Mouse (Mus musculus) limb, embryonic 14.5 days (tissue): ENCODE measurements around the gene Nomo1. TPM values are rescaled to one million over a fixed set of nuclear protein-coding genes. Genes with fewer than 3 reads are reported as not detected.
A peak's percentile ranks its signal among the peaks of the same experiment; 100 is the strongest.

Experiments
- ATAC-seq: fragments of 200-750 bp; cut with Nextera tagmentation; 2 replicates; pipeline ENCODE4 v1.8.0; 2017; ENCODE audit warnings: low read depth, moderate number of reproducible peaks, moderate TSS enrichment; ENCODE audit not compliant: low FRiP score
- DNase-seq: peaks from one replicate; pipeline ENCODE4 v3.0.0-alpha.2; 2015; ENCODE audit warnings: low spot score
- H3K27ac ChIP-seq: fragments of 300-500 bp; sonication (generic); replicated peaks from 2 replicates; pipeline ENCODE4 v1.5.1; 2014; ENCODE audit warnings: low read depth, mild to moderate bottlenecking, low read length, moderate library complexity, mixed read lengths
- H3K27me3 ChIP-seq: fragments of 300-500 bp; sonication (generic); 2 replicates; pipeline ENCODE4 v1.6.1; 2014; ENCODE audit warnings: low read length, mixed read lengths; ENCODE audit not compliant: control insufficient read depth, insufficient read depth
- H3K36me3 ChIP-seq: fragments of 300-500 bp; sonication (generic); 2 replicates; pipeline ENCODE4 v1.6.1; 2014; ENCODE audit warnings: mild to moderate bottlenecking, low read length, moderate library complexity, mixed read lengths; ENCODE audit not compliant: control insufficient read depth, insufficient read depth
- H3K4me1 ChIP-seq: fragments of 300-500 bp; sonication (generic); 2 replicates; pipeline ENCODE4 v1.6.1; 2014; ENCODE audit warnings: antibody characterized with exemption, low read length, mixed read lengths; ENCODE audit not compliant: control insufficient read depth, insufficient read depth
- H3K4me2 ChIP-seq: fragments of 300-500 bp; sonication (generic); replicated peaks from 2 replicates; pipeline ENCODE4 v1.6.1; 2014; ENCODE audit warnings: low read depth, mild to moderate bottlenecking, low read length, moderate library complexity; ENCODE audit not compliant: severe bottlenecking
- H3K4me3 ChIP-seq: fragments of 300-500 bp; sonication (generic); replicated peaks from 2 replicates; pipeline ENCODE4 v1.5.1; 2014; ENCODE audit warnings: low read length
- H3K9ac ChIP-seq: fragments of 300-500 bp; sonication (generic); 2 replicates; pipeline ENCODE4 v1.6.1; 2014; ENCODE audit warnings: mild to moderate bottlenecking, low read depth, low read length, moderate library complexity; ENCODE audit not compliant: severe bottlenecking
- H3K9me3 ChIP-seq: fragments of 300-500 bp; sonication (generic); 2 replicates; pipeline ENCODE4 v1.6.1; 2016; ENCODE audit warnings: low read length; ENCODE audit not compliant: control insufficient read depth
- POLR2A ChIP-seq: fragments of 200-500 bp; IDR thresholded peaks from 2 replicates; pipeline ENCODE4 v1.8.0; 2012; ENCODE audit warnings: inconsistent platforms, mild to moderate bottlenecking, moderate library complexity, borderline replicate concordance; ENCODE audit not compliant: insufficient read depth, insufficient read length; ENCODE audit errors: extremely low read depth
- WGBS: fragments of 180-500 bp; shearing (Covaris S2); extraction: QIAGEN DNeasy Blood & Tissue Kit; methylation state at CpG from one replicate; pipeline ENCODE4 v1.1.7; 2014; 5-methylcytosine and 5-hydroxymethylcytosine counted together
- polyA plus RNA-seq, 2 experiments: library from polyadenylated mRNA; depleted of rRNA in 1 of 2; stranded (reverse) in 1 of 2; unstranded in 1 of 2; fragments of >200 nt; fragmentation: Nextera tagmentation in 1 of 2; extraction: Ambion mirVana in 1 of 2; gene quantifications; 2 replicates each; pipeline versions ENCODE4 v1.2.1 to v1.2.3; 2012 to 2014

Nomo1 gene
- polyA plus RNA-seq, 2 experiments, result 21.2 to 39.5 TPM

DNA sequence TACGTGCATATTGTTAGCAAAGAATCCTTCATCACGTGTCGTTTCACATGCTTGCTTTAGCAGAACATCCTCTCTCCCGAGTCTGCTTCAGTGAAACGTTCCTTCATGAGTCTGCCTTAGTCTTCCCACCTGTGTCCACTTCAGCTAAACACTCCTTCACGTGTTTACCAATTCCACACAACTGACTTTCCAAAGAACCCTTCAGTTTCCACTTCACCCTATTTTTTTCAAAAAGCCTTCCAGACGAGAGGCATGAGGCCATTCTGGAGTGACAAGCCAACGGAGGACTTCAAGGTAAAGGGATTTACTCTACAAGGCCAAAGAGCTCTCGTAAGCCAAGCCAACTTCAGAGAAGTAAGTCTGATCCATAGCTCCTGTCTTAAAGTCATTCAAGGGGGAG is 8.1 kb upstream of the Nomo1 start:
- Histone ChIP-seq H3K4me1 (no peaks in the 10 kb centered on the region), H3K4me2 (no peak overlapping the region), H3K27me3 (no peaks in the 10 kb centered on the region), H3K36me3 (no peaks in the 10 kb centered on the region), H3K9me3 (no peaks in the 10 kb centered on the region), H3K27ac (no peak overlapping the region), H3K4me3 (no peak overlapping the region), H3K9ac (no peak overlapping the region)
- ATAC-seq (no peak), DNase-seq (no peak)
- 63% methylated on average over 9 of the region's 9 CpGs for WGBS
- TF ChIP-seq POLR2A, result no peak

- no peaks in the 10 kb centered on the region for H3K9me3 ChIP-seq
- no peak overlapping the region for H3K4me3 ChIP-seq
- no peak overlapping the region for H3K9ac ChIP-seq
- H3K36me3 ChIP-seq, result no peaks in the 10 kb centered on the region
- no peak for DNase-seq
- H3K27me3 ChIP-seq, result no peaks in the 10 kb centered on the region
- H3K4me2 ChIP-seq, result no peak overlapping the region
- TF ChIP-seq POLR2A, result no peak
- H3K27ac ChIP-seq, result no peak overlapping the region
- WGBS, result 91% methylated on average over 10 of the region's 10 CpGs
- ATAC-seq, result no peak
- no peaks in the 10 kb centered on the region for H3K4me1 ChIP-seq
Observed at GRCm38 (mm10) chr7:46028681-46029080, 4.8 kb upstream of the Nomo1 start.

- Histone ChIP-seq H3K9ac (0 out of 2 replicates have a peak overlapping the region, but pooled peaks have one; percentile 21), H3K36me3 (no peaks in the 10 kb centered on the region), H3K4me3 (no peak overlapping the region), H3K4me2 (peak overlapping the region; percentile 2), H3K4me1 (peaks cover 5% of the 10 kb centered on the region; the same call in 1 of the 2 replicates), H3K27me3 (no peaks in the 10 kb centered on the region), H3K27ac (no peak overlapping the region), H3K9me3 (no peaks in the 10 kb centered on the region)
- WGBS, result 66% methylated on average over 9 of the region's 9 CpGs
- no peak for ATAC-seq
- DNase-seq, result no peak
- no peak for TF ChIP-seq POLR2A
Observed at GRCm38 (mm10) chr7:46029299-46030144, 4.0 kb upstream of the Nomo1 start.

DNA sequence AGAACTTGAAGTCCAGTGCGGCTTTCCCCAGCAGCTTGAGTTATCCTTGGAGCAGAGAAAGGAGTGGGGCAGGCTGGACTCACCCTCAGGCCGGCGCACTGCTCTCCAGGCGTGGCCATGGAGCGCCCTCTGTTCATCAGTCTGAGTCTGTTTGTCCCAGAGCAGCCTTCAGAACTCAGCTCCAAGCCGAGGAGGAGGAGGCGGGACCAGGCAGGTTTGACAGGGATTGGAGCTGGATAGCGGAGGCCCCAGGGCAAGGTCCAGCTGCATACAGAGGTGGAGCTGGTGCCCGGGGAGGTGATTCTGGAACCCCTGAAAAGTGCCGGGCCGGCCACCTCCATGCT is 3.4 kb upstream of the Nomo1 start, which contains the start of gene Abcc6:
Gene Abcc6 (minus strand): TSS at position 158 of the 344 bp plus-strand sequence.
- H3K4me1 ChIP-seq, result peaks cover 10% of the 10 kb centered on the region; the same call in 1 of the 2 replicates
- 0 out of 2 replicates have a peak within 1 kb of the TSS, but pooled peaks have one; percentile 21 for H3K9ac ChIP-seq
- DNase-seq (no peak), ATAC-seq (no peak)
- H3K9me3 ChIP-seq, result no peaks in the 10 kb centered on the region
- TF ChIP-seq POLR2A, result no peak
- WGBS, result 12% methylated on average over 10 of the region's 11 CpGs
- peak within 1 kb of the TSS; percentile 2 for H3K4me2 ChIP-seq
- H3K36me3 ChIP-seq, result no peaks in the 10 kb centered on the region
- no peak within 1 kb of the TSS for H3K27ac ChIP-seq
- no peak within 1 kb of the TSS for H3K4me3 ChIP-seq
- H3K27me3 ChIP-seq, result no peaks in the 10 kb centered on the region

DNA sequence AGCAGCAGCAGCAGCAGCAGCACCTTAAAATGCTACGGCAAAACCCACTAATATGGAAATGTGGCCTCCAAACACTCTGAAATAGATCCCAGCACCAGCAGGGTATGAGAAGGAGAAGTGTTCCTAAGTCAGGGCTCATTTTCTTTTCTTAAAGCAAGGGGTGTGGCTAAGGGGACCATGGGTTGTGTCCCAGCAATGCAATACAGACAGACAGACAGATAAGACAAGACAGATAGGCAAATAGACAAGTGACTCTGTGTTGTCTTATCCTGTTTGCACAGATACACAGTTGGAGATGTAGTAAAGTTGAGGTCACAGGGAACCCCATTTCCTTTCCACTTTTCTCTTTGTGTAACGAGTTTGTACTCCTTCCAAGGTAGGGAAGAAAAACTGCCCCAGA is 2.4 kb upstream of the Nomo1 start:
- H3K4me2 ChIP-seq, result no peak overlapping the region
- DNase-seq (no peak), ATAC-seq (no peak)
- no peaks in the 10 kb centered on the region for H3K36me3 ChIP-seq
- no peak overlapping the region for H3K4me3 ChIP-seq
- no peaks in the 10 kb centered on the region for H3K9me3 ChIP-seq
- no peaks in the 10 kb centered on the region for H3K27me3 ChIP-seq
- no peak overlapping the region for H3K27ac ChIP-seq
- TF ChIP-seq POLR2A, result no peak
- no peak overlapping the region for H3K9ac ChIP-seq
- WGBS, result 73% methylated on average over 2 of the region's 2 CpGs
- peaks cover 10% of the 10 kb centered on the region; the same call in 1 of the 2 replicates for H3K4me1 ChIP-seq
